Mouse (Mus musculus) limb, embryonic 14.5 days (tissue): ENCODE measurements at regions not wholly inside any gene's neighbourhood (a gene's known extent, or its start where the extent isn't known, plus 50 kb on each side); places are given as distances from the start of the nearest gene placed in this dataset.

ENCODE experiments used
- ATAC-seq: fragments of 200-750 bp; cut with Nextera tagmentation; 2 replicates; pipeline ENCODE4 v1.8.0; 2017; ENCODE audit warnings: low read depth, moderate number of reproducible peaks, moderate TSS enrichment; ENCODE audit not compliant: low FRiP score
- DNase-seq: peaks from one replicate; pipeline ENCODE4 v3.0.0-alpha.2; 2015; ENCODE audit warnings: low spot score
- H3K27ac ChIP-seq: fragments of 300-500 bp; sonication (generic); replicated peaks from 2 replicates; pipeline ENCODE4 v1.5.1; 2014; ENCODE audit warnings: low read depth, mild to moderate bottlenecking, low read length, moderate library complexity, mixed read lengths
- H3K27me3 ChIP-seq: fragments of 300-500 bp; sonication (generic); 2 replicates; pipeline ENCODE4 v1.6.1; 2014; ENCODE audit warnings: low read length, mixed read lengths; ENCODE audit not compliant: control insufficient read depth, insufficient read depth
- H3K36me3 ChIP-seq: fragments of 300-500 bp; sonication (generic); 2 replicates; pipeline ENCODE4 v1.6.1; 2014; ENCODE audit warnings: mild to moderate bottlenecking, low read length, moderate library complexity, mixed read lengths; ENCODE audit not compliant: control insufficient read depth, insufficient read depth
- H3K4me1 ChIP-seq: fragments of 300-500 bp; sonication (generic); 2 replicates; pipeline ENCODE4 v1.6.1; 2014; ENCODE audit warnings: antibody characterized with exemption, low read length, mixed read lengths; ENCODE audit not compliant: control insufficient read depth, insufficient read depth
- H3K4me2 ChIP-seq: fragments of 300-500 bp; sonication (generic); replicated peaks from 2 replicates; pipeline ENCODE4 v1.6.1; 2014; ENCODE audit warnings: low read depth, mild to moderate bottlenecking, low read length, moderate library complexity; ENCODE audit not compliant: severe bottlenecking
- H3K4me3 ChIP-seq: fragments of 300-500 bp; sonication (generic); replicated peaks from 2 replicates; pipeline ENCODE4 v1.5.1; 2014; ENCODE audit warnings: low read length
- H3K9ac ChIP-seq: fragments of 300-500 bp; sonication (generic); 2 replicates; pipeline ENCODE4 v1.6.1; 2014; ENCODE audit warnings: mild to moderate bottlenecking, low read depth, low read length, moderate library complexity; ENCODE audit not compliant: severe bottlenecking
- H3K9me3 ChIP-seq: fragments of 300-500 bp; sonication (generic); 2 replicates; pipeline ENCODE4 v1.6.1; 2016; ENCODE audit warnings: low read length; ENCODE audit not compliant: control insufficient read depth
- POLR2A ChIP-seq: fragments of 200-500 bp; IDR thresholded peaks from 2 replicates; pipeline ENCODE4 v1.8.0; 2012; ENCODE audit warnings: inconsistent platforms, mild to moderate bottlenecking, moderate library complexity, borderline replicate concordance; ENCODE audit not compliant: insufficient read depth, insufficient read length; ENCODE audit errors: extremely low read depth
- WGBS: fragments of 180-500 bp; shearing (Covaris S2); extraction: QIAGEN DNeasy Blood & Tissue Kit; methylation state at CpG from one replicate; pipeline ENCODE4 v1.1.7; 2014; 5-methylcytosine and 5-hydroxymethylcytosine counted together

GRCm38 (mm10) chr8:25449590-25449989 is 625.4 kb upstream of the Adam5 start:
- Histone ChIP-seq H3K27ac (no peak overlapping the region), H3K9me3 (no peaks in the 10 kb centered on the region)
- WGBS: 90% methylated on average over 4 of the region's 4 CpGs

GRCm38 (mm10) chr8:25447900-25448299 is 623.7 kb upstream of the Adam5 start:
- Histone ChIP-seq H3K4me1 (no peaks in the 10 kb centered on the region), H3K9ac (no peak overlapping the region), H3K27ac (no peak overlapping the region), H3K9me3 (no peaks in the 10 kb centered on the region), H3K4me2 (no peak overlapping the region), H3K36me3 (no peaks in the 10 kb centered on the region), H3K4me3 (no peak overlapping the region), H3K27me3 (no peaks in the 10 kb centered on the region)
- no peak for TF ChIP-seq POLR2A
- DNase-seq (no peak), ATAC-seq (no peak)
- 81% methylated on average over 4 of the region's 4 CpGs for whole genome bisulfite sequencing

More at GRCm38 (mm10) chr8:25449590-25449989, 625.4 kb upstream of the Adam5 start:
- Histone ChIP-seq H3K9ac (no peak overlapping the region), H3K4me1 (no peaks in the 10 kb centered on the region), H3K36me3 (no peaks in the 10 kb centered on the region), H3K4me2 (no peak overlapping the region), H3K27me3 (no peaks in the 10 kb centered on the region), H3K4me3 (no peak overlapping the region)
- DNase-seq (no peak), ATAC-seq (no peak)
- TF ChIP-seq POLR2A: no peak

- Histone ChIP-seq H3K9ac (no peak overlapping the region), H3K27me3 (no peaks in the 10 kb centered on the region), H3K9me3 (no peaks in the 10 kb centered on the region), H3K27ac (no peak overlapping the region), H3K4me2 (no peak overlapping the region), H3K4me1 (peaks cover 10% of the 10 kb centered on the region), H3K36me3 (no peaks in the 10 kb centered on the region), H3K4me3 (no peak overlapping the region)
- WGBS: 90% methylated on average over 1 of the region's 1 CpGs
- no peak for DNase-seq
- no peak for TF ChIP-seq POLR2A
- no peak for ATAC-seq
Observed at GRCm38 (mm10) chr8:25445968-25446367, 621.8 kb upstream of the Adam5 start.

- H3K27me3 ChIP-seq: no peaks in the 10 kb centered on the region
- H3K4me3 ChIP-seq: no peak overlapping the region
- H3K27ac ChIP-seq: no peak overlapping the region
- WGBS: 78% methylated on average over 5 of the region's 5 CpGs
- no peak overlapping the region for H3K9ac ChIP-seq
- ATAC-seq (no peak), DNase-seq (no peak)
- H3K9me3 ChIP-seq: no peaks in the 10 kb centered on the region
- no peaks in the 10 kb centered on the region for H3K36me3 ChIP-seq
- H3K4me1 ChIP-seq: peaks cover 19% of the 10 kb centered on the region
- TF ChIP-seq POLR2A: no peak
- no peak overlapping the region for H3K4me2 ChIP-seq
Observed at GRCm38 (mm10) chr8:25445054-25445453, 620.9 kb upstream of the Adam5 start.

GRCm38 (mm10) chr8:25443552-25443951 is 619.4 kb upstream of the Adam5 start:
- Histone ChIP-seq H3K4me3 (no peak overlapping the region), H3K9me3 (no peaks in the 10 kb centered on the region), H3K27me3 (no peaks in the 10 kb centered on the region), H3K4me2 (no peak overlapping the region), H3K4me1 (peaks cover 31% of the 10 kb centered on the region), H3K27ac (no peak overlapping the region), H3K9ac (no peak overlapping the region), H3K36me3 (no peaks in the 10 kb centered on the region)
- no peak for TF ChIP-seq POLR2A
- DNase-seq (no peak), ATAC-seq (no peak)
- 77% methylated on average over 5 of the region's 5 CpGs for WGBS

- WGBS: 13% methylated on average over 6 of the region's 6 CpGs
Observed at GRCm38 (mm10) chr8:25441057-25441441, 616.9 kb upstream of the Adam5 start.

More at GRCm38 (mm10) chr8:25441057-25441441, 616.9 kb upstream of the Adam5 start:
- H3K4me2 ChIP-seq: peak overlapping the region; percentile 43
- DNase-seq (peak; percentile 73), ATAC-seq (peak; percentile 85)
- peak overlapping the region; percentile 42 for H3K9ac ChIP-seq
- H3K27me3 ChIP-seq: no peaks in the 10 kb centered on the region
- no peaks in the 10 kb centered on the region for H3K9me3 ChIP-seq
- TF ChIP-seq POLR2A: no peak
- 0 out of 2 replicates have a peak overlapping the region, but pooled peaks have one; percentile 10 for H3K4me3 ChIP-seq
- H3K4me1 ChIP-seq: peaks cover 31% of the 10 kb centered on the region
- H3K36me3 ChIP-seq: no peaks in the 10 kb centered on the region
- peak overlapping the region; percentile 92 for H3K27ac ChIP-seq
